Mouse (Mus musculus): ENCODE results near the gene Dyrk3. TPM values are rescaled to one million over a fixed set of nuclear protein-coding genes. Genes with fewer than 3 reads are reported as not detected.

The Dyrk3 gene
- 1.5 and 1.7 TPM in 2 replicates for polyA plus RNA-seq (2014; fragmentation: Nextera tagmentation; extraction: Ambion mirVana)

DNA sequence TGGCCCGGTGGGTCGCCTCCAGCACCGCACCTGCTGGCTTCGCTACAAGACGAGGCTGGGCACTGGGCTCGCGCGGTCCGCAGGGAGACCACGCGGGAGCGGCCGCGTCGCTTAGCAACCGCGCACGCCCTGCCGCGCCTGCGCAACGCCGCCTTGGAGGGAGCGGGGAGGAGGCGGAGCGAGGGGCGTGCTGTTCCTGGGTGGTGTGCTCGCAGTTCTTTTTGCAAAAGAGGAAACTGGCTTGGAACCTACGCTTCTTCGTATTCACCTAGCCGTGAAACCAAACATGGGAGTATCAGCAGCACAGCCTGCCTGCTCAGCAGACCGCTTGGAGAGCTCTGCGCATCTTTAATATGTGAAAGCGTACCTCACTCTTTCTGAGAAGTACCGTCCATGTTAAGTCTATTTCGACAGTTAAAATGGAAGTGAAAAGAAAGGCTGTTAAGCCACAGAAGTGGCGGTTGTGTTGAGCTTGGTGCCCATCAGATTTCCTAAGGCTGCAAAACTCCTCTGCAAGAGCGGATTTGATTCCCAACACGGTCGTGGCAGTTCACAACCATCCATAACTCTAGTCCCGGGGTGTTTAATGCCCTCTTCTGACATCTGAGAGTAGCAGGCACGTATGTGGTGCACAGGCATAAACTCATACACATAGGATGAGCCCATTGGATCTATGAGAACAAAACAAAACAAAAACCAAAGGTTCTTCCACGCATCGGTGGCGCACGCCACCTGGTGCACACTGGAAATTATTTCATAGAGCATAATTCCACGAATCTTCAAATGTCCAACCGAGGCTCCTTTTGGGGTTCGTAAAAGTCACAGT lies at the start of gene Dyrk3:
Gene Dyrk3, minus strand, starts transcription at position 150 of the 826 bp plus-strand sequence.
- WGBS = 4% methylated on average over 45 of the region's 49 CpGs
- no peaks in the 10 kb centered on the region for H3K36me3 ChIP-seq (ENCODE audit: control insufficient read depth, insufficient read depth, low read length)
- peaks cover 9 to 18% of the 10 kb centered on the region in 2 experiments for H3K4me1 ChIP-seq (ENCODE audit: control insufficient read depth in 2 of 2, insufficient read depth in 2 of 2, low read length in 2 of 2)
- H3K4me3 ChIP-seq (ENCODE audit: control insufficient read depth in 1 of 2, insufficient read depth in 1 of 2, low read depth in 1 of 2, low read length in 2 of 2) = peak within 1 kb of the TSS; percentile 86 to 91
- H3K9me3 ChIP-seq (ENCODE audit: control insufficient read depth, low read length) = no peaks in the 10 kb centered on the region
- peak; percentile 89 for ATAC-seq (ENCODE audit: insufficient number of reproducible peaks, insufficient read depth, low FRiP score, low read depth)
- no peaks in the 10 kb centered on the region for H3K27me3 ChIP-seq (ENCODE audit: control insufficient read depth, insufficient read depth, low read length)
- H3K27ac ChIP-seq (replicated peaks in 1 of 2; ENCODE audit: control insufficient read depth in 1 of 2, insufficient read depth in 1 of 2, low read depth in 2 of 2, low read length in 2 of 2) = peak within 1 kb of the TSS; percentile 89 to 92
- H3K4me2 ChIP-seq (ENCODE audit: low read length) = peak within 1 kb of the TSS; percentile 92
- H3K9ac ChIP-seq (ENCODE audit: low read length) = peak within 1 kb of the TSS; percentile 84

DNA sequence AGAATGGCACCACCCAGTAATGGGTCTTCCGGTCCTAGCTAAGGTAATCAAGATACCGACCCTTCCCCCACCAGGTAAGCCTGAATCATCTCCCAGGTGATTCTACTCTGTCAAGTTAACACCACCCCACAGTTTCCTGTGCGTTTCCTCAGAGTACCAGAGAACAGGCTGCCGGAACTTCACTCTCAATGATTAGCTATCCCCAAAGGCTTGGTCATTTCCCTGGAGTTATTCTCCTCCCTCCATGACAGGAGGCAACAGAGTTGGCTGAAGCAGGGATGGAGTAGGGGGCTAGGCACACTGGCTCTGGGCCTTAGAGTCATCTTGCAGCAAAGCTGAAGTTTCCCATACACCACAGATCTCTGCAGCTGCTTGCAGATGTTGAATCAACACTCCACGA lies 49.7 kb upstream of the Dyrk3 start:
- Histone ChIP-seq H3K27ac (replicated peaks in 1 of 2; ENCODE audit: control insufficient read depth in 1 of 2, insufficient read depth in 1 of 2, low read depth in 2 of 2, low read length in 2 of 2) (no peak overlapping the region), H3K4me2 (ENCODE audit: low read length) (no peak overlapping the region), H3K9me3 (ENCODE audit: control insufficient read depth, low read length) (no peaks in the 10 kb centered on the region), H3K4me1 (ENCODE audit: control insufficient read depth in 2 of 2, insufficient read depth in 2 of 2, low read length in 2 of 2) (peaks cover 28 to 30% of the 10 kb centered on the region in 2 experiments), H3K27me3 (ENCODE audit: control insufficient read depth, insufficient read depth, low read length) (no peaks in the 10 kb centered on the region), H3K36me3 (ENCODE audit: control insufficient read depth, insufficient read depth, low read length) (no peaks in the 10 kb centered on the region), H3K4me3 (ENCODE audit: control insufficient read depth in 1 of 2, insufficient read depth in 1 of 2, low read depth in 1 of 2, low read length in 2 of 2) (no peak overlapping the region), H3K9ac (ENCODE audit: low read length) (no peak overlapping the region)
- ATAC-seq (ENCODE audit: insufficient number of reproducible peaks, insufficient read depth, low FRiP score, low read depth) = no peak
- WGBS = 91% methylated on average over 5 of the region's 5 CpGs

DNA sequence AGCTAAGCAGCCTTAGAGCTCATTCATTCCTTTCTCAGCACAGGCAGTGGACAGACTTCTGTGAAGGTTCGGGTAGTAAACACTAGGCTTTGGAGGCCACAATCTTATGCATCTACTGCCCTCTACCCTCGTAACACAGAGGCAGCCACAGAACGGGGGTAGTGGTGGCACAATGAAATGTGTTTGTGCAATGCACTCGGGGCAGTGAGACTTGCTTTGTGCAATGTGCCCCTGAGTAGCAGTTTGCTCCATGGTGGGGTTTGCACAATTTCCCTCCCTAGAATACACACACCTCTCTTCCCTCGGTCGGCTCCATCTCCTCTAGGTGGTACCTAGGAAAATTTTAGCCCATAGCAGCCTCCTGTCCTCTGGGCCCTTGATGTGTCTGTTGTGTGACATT lies 48.9 kb upstream of the Dyrk3 start:
- Histone ChIP-seq H3K27ac (replicated peaks in 1 of 2; ENCODE audit: control insufficient read depth in 1 of 2, insufficient read depth in 1 of 2, low read depth in 2 of 2, low read length in 2 of 2) (no peak overlapping the region), H3K9ac (ENCODE audit: low read length) (no peak overlapping the region), H3K4me3 (ENCODE audit: control insufficient read depth in 1 of 2, insufficient read depth in 1 of 2, low read depth in 1 of 2, low read length in 2 of 2) (no peak overlapping the region), H3K27me3 (ENCODE audit: control insufficient read depth, insufficient read depth, low read length) (no peaks in the 10 kb centered on the region), H3K4me1 (ENCODE audit: control insufficient read depth in 2 of 2, insufficient read depth in 2 of 2, low read length in 2 of 2) (peaks cover 28 to 30% of the 10 kb centered on the region in 2 experiments), H3K4me2 (ENCODE audit: low read length) (no peak overlapping the region), H3K36me3 (ENCODE audit: control insufficient read depth, insufficient read depth, low read length) (no peaks in the 10 kb centered on the region), H3K9me3 (ENCODE audit: control insufficient read depth, low read length) (no peaks in the 10 kb centered on the region)
- 67% methylated on average over 6 of the region's 6 CpGs for WGBS
- no peak for ATAC-seq (ENCODE audit: insufficient number of reproducible peaks, insufficient read depth, low FRiP score, low read depth)

DNA sequence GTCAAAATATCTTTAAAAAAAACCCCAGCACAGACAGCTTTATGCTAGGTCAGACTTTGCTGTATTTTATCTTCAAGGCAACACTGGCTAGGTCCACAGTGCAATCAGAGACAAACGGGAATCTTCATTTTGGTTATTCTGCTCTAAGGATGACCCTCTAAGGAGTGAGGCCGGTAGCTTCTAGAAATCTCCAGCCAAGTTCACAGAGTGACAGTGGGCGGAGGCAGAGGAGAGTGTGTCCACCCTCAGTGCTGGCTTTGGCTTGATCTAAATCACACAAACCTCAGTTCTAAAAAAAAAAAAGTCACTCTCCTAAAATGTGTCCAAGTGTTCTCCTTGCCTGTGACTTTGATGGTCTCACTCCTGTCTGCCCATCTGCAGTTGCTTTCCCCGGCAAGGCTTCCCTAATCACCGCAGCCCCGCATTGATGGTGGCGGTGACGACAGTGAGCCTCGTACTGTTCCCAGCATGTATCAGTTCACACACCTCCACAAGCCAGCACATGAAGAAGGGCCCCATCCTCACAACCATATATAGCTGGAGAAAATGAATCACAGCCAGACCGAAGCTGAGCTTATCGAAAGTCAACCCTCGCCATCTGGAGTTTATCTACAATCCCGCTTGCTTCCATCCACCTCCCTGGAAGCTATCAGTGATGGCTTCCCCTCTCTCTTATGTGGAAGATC lies 47.8 kb upstream of the Dyrk3 start:
- peak; percentile 41; the same call in 1 of the 2 replicates for ATAC-seq (ENCODE audit: insufficient number of reproducible peaks, insufficient read depth, low FRiP score, low read depth)
- Histone ChIP-seq H3K4me3 (ENCODE audit: control insufficient read depth in 1 of 2, insufficient read depth in 1 of 2, low read depth in 1 of 2, low read length in 2 of 2) (0 out of 4 replicates have a peak overlapping the region, but pooled peaks of 1 of the 2 experiments have one; percentile 0), H3K9ac (ENCODE audit: low read length) (peak overlapping the region; percentile 38; the same call in 1 of the 2 replicates), H3K27ac (replicated peaks in 1 of 2; ENCODE audit: control insufficient read depth in 1 of 2, insufficient read depth in 1 of 2, low read depth in 2 of 2, low read length in 2 of 2) (0 out of 4 replicates have a peak overlapping the region, but pooled peaks have one; percentile 20 to 28), H3K36me3 (ENCODE audit: control insufficient read depth, insufficient read depth, low read length) (peaks cover 4% of the 10 kb centered on the region), H3K4me1 (ENCODE audit: control insufficient read depth in 2 of 2, insufficient read depth in 2 of 2, low read length in 2 of 2) (peaks cover 28 to 30% of the 10 kb centered on the region in 2 experiments), H3K27me3 (ENCODE audit: control insufficient read depth, insufficient read depth, low read length) (no peaks in the 10 kb centered on the region), H3K9me3 (ENCODE audit: control insufficient read depth, low read length) (no peaks in the 10 kb centered on the region), H3K4me2 (ENCODE audit: low read length) (peak overlapping the region; percentile 39)
- WGBS = 17% methylated on average over 13 of the region's 13 CpGs

DNA sequence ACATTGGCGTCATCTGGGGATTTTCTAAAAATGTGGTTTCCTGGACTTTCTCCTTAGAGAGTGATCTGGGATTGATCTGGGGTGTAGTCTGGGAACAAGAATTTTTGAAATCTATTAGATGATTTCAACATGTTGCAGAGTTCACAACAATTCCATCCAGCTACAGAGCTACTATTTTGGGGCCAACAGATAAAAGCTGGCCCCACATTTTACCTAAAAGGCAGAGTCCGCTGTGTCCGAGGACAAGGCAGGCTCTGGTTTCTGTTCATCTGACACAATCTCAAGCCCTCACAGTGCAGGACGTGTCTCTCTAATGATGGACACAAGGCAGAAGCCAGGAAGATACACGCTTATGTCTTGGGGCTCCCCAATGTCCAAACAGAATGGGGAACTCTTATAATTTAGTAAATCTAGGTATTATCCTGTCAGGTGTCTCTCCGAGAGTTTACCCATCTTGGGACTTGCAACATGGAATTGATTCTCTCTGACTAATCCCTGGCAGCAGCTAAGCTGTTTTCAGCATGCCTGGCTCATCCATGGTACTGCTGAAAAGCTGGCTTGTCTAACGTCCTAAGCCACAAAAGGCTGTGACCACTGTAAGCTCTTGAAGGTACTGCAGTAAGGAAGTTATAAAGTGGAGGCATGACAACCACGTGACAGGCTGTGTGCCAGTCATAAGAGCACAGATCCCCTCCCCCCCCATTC lies 47.0 kb upstream of the Dyrk3 start:
- Histone ChIP-seq H3K4me2 (ENCODE audit: low read length) (peak overlapping the region; percentile 39; the same call in 1 of the 2 replicates), H3K9ac (ENCODE audit: low read length) (no peak overlapping the region)

DNA sequence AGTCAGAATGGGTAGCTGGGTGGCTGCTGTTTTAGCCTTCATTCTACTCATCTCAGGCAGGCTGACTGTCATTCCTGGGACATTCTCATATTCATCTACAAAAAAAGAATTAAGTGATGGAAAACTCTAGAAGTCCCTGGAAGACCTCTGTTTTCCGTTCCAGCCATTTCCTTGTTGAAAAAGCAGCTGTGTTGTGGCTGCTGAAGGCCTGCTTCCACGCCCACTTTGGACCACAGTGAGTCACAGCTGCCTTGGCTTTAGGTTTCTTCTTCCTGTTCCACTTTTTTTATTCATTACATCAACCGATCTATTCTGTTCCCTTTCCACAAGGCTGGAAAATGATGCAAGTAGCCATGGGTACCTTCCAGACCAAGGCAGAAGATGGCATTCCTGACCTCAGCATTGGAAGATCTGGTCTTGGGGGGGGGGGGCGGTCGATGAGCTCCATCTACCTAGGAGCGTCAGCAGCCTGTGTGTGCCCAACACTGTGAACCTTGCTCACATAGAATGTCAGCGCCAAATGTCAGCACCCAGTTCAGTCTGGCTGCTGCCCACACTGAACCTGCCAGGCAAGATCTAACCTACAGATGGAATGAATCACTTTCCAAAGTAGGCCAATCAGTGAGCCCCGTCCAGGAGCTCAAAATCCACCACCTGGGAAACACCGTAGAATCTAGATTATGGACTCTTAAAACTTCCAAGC lies 46.3 kb upstream of the Dyrk3 start:
- no peak overlapping the region for H3K9ac ChIP-seq (ENCODE audit: low read length)
- 49% methylated on average over 9 of the region's 9 CpGs for WGBS
- peaks cover 19% of the 10 kb centered on the region for H3K36me3 ChIP-seq (ENCODE audit: control insufficient read depth, insufficient read depth, low read length)
- peak overlapping the region in 1 of 2 experiments; percentile 49; a peak in 1 of 4 replicates for H3K27ac ChIP-seq (replicated peaks in 1 of 2; ENCODE audit: control insufficient read depth in 1 of 2, insufficient read depth in 1 of 2, low read depth in 2 of 2, low read length in 2 of 2)
- no peaks in the 10 kb centered on the region for H3K9me3 ChIP-seq (ENCODE audit: control insufficient read depth, low read length)
- no peak overlapping the region for H3K4me3 ChIP-seq (ENCODE audit: control insufficient read depth in 1 of 2, insufficient read depth in 1 of 2, low read depth in 1 of 2, low read length in 2 of 2)
- peaks cover 28 to 30% of the 10 kb centered on the region in 2 experiments for H3K4me1 ChIP-seq (ENCODE audit: control insufficient read depth in 2 of 2, insufficient read depth in 2 of 2, low read length in 2 of 2)
- H3K4me2 ChIP-seq (ENCODE audit: low read length) = no peak overlapping the region
- no peaks in the 10 kb centered on the region for H3K27me3 ChIP-seq (ENCODE audit: control insufficient read depth, insufficient read depth, low read length)
- no peak for ATAC-seq (ENCODE audit: insufficient number of reproducible peaks, insufficient read depth, low FRiP score, low read depth)

More for the DNA sequence above, 47.0 kb upstream of the Dyrk3 start:
- H3K9me3 ChIP-seq (ENCODE audit: control insufficient read depth, low read length) = no peaks in the 10 kb centered on the region
- H3K36me3 ChIP-seq (ENCODE audit: control insufficient read depth, insufficient read depth, low read length) = peaks cover 12% of the 10 kb centered on the region
- 26% methylated on average over 8 of the region's 8 CpGs for WGBS
- no peak overlapping the region for H3K4me3 ChIP-seq (ENCODE audit: control insufficient read depth in 1 of 2, insufficient read depth in 1 of 2, low read depth in 1 of 2, low read length in 2 of 2)
- no peaks in the 10 kb centered on the region for H3K27me3 ChIP-seq (ENCODE audit: control insufficient read depth, insufficient read depth, low read length)
- ATAC-seq (ENCODE audit: insufficient number of reproducible peaks, insufficient read depth, low FRiP score, low read depth) = no peak
- H3K4me1 ChIP-seq (ENCODE audit: control insufficient read depth in 2 of 2, insufficient read depth in 2 of 2, low read length in 2 of 2) = peaks cover 28 to 30% of the 10 kb centered on the region in 2 experiments
- H3K27ac ChIP-seq (replicated peaks in 1 of 2; ENCODE audit: control insufficient read depth in 1 of 2, insufficient read depth in 1 of 2, low read depth in 2 of 2, low read length in 2 of 2) = no peak overlapping the region

DNA sequence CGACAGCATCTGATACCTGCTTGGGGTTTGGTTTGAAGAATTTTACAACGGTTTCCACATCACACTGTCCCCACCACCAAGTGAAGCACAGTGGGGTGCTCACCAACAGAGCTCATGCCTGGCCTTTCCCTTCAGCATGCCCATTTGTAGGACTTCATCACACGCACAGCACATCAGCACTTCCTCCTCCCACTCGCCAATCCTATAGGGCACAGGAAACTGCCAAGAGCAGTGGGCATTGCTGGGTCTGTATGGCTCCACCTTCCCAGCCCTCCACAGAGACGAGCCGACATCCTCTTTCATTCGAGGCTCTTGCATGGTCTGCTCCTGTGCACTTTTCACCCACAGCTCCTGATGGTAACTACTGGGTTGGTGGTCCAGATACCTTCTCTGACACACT lies 45.1 kb upstream of the Dyrk3 start:
- WGBS = 77% methylated on average over 7 of the region's 7 CpGs
- no peaks in the 10 kb centered on the region for H3K9me3 ChIP-seq (ENCODE audit: control insufficient read depth, low read length)
- H3K36me3 ChIP-seq (ENCODE audit: control insufficient read depth, insufficient read depth, low read length) = peaks cover 27% of the 10 kb centered on the region
- H3K27me3 ChIP-seq (ENCODE audit: control insufficient read depth, insufficient read depth, low read length) = no peaks in the 10 kb centered on the region
- H3K4me2 ChIP-seq (ENCODE audit: low read length) = no peak overlapping the region
- peaks cover 20 to 30% of the 10 kb centered on the region in 2 experiments for H3K4me1 ChIP-seq (ENCODE audit: control insufficient read depth in 2 of 2, insufficient read depth in 2 of 2, low read length in 2 of 2)
- no peak overlapping the region for H3K27ac ChIP-seq (replicated peaks in 1 of 2; ENCODE audit: control insufficient read depth in 1 of 2, insufficient read depth in 1 of 2, low read depth in 2 of 2, low read length in 2 of 2)
- ATAC-seq (ENCODE audit: insufficient number of reproducible peaks, insufficient read depth, low FRiP score, low read depth) = no peak
- H3K9ac ChIP-seq (ENCODE audit: low read length) = no peak overlapping the region
- no peak overlapping the region for H3K4me3 ChIP-seq (ENCODE audit: control insufficient read depth in 1 of 2, insufficient read depth in 1 of 2, low read depth in 1 of 2, low read length in 2 of 2)

Data from heart, embryonic 14.5 days (tissue).